In genomic region chr7:25367632-25368293, GRCm38 (mm10) we compare ENCODE assay signal across 9 mouse cellular contexts. TPM values are rescaled to one million over a fixed set of nuclear protein-coding genes. Genes with fewer than 3 reads are reported as not detected.
DNase-seq lines count a peak whose midpoint lies in the region; ATAC-seq lines count a peak whose summit lies in the region.
"Had no signal": no experiment of that assay in that cellular context is flagged by ENCODE, and none has a peak within 500 bp of the region (broad histone marks: within the 10 kb centered on the region; RNA-seq: fewer than 3 reads in every experiment).

No protein-coding gene starts in this region.

- no peak for ATAC-seq in forebrain, embryonic 11.5 days (replicated peaks; ENCODE audit: low FRiP score)
- ATAC-seq in forebrain, embryonic 14.5 days, result no peak
- no peak for ATAC-seq in heart, embryonic 12.5 days (ENCODE audit: insufficient number of reproducible peaks, low FRiP score)
- peak; percentile 12; the same call in 1 of the 2 replicates for ATAC-seq in neural tube, embryonic 13.5 days (ENCODE audit: low read depth)
- no peak for ATAC-seq in inflammation-experienced regulatory T-cells, adult 6 months

- H3K36me3 ChIP-seq in forebrain, embryonic 11.5 days (ENCODE audit: control insufficient read depth, insufficient read depth, low read length), result peaks cover 3% of the 10 kb centered on the region; the same call in 1 of the 2 replicates
- H3K36me3 ChIP-seq in forebrain, embryonic 14.5 days (ENCODE audit: control insufficient read depth, insufficient read depth, low read length), result peaks cover 17% of the 10 kb centered on the region
- peaks cover 21% of the 10 kb centered on the region for H3K36me3 ChIP-seq in heart, embryonic 12.5 days
- H3K36me3 ChIP-seq in neural tube, embryonic 13.5 days, result peaks cover 22% of the 10 kb centered on the region
- H3K36me3 ChIP-seq: liver, embryonic 15.5 days had no signal

- H3K4me3 ChIP-seq in forebrain, embryonic 11.5 days (ENCODE audit: low read depth, low read length), result no peak overlapping the region
- no peak overlapping the region for H3K4me3 ChIP-seq in forebrain, embryonic 14.5 days (ENCODE audit: low read depth, low read length)
- H3K4me3 ChIP-seq in heart, embryonic 12.5 days, result peak overlapping the region; percentile 11; the same call in 1 of the 2 replicates
- no peak overlapping the region for H3K4me3 ChIP-seq in neural tube, embryonic 13.5 days
- H3K4me3 ChIP-seq: liver, embryonic 15.5 days had no signal

- WGBS in forebrain, embryonic 11.5 days, result 2% methylated on average over 33 of the region's 33 CpGs
- WGBS in forebrain, embryonic 14.5 days, result 3% methylated on average over 33 of the region's 33 CpGs
- 4% methylated on average over 33 of the region's 33 CpGs for WGBS in heart, embryonic 12.5 days
- WGBS in neural tube, embryonic 13.5 days, result 3% methylated on average over 33 of the region's 33 CpGs

- peaks cover 2% of the 10 kb centered on the region; the same call in 1 of the 2 replicates for H3K4me1 ChIP-seq in forebrain, embryonic 11.5 days (replicated peaks; ENCODE audit: control insufficient read depth, insufficient read depth, low read length)
- H3K4me1 ChIP-seq in forebrain, embryonic 14.5 days (ENCODE audit: control insufficient read depth, insufficient read depth, low read length), result peaks cover 11% of the 10 kb centered on the region
- no peaks in the 10 kb centered on the region for H3K4me1 ChIP-seq in heart, embryonic 12.5 days (replicated peaks)
- peaks cover 31% of the 10 kb centered on the region for H3K4me1 ChIP-seq in neural tube, embryonic 13.5 days (replicated peaks)
- H3K4me1 ChIP-seq: liver, embryonic 15.5 days had no signal

- H3K4me2 ChIP-seq in forebrain, embryonic 11.5 days (ENCODE audit: low read depth, low read length, severe bottlenecking), result no peak overlapping the region
- H3K4me2 ChIP-seq in forebrain, embryonic 14.5 days (ENCODE audit: low read length), result no peak overlapping the region
- H3K4me2 ChIP-seq in heart, embryonic 12.5 days, result peak overlapping the region; percentile 42
- H3K4me2 ChIP-seq in neural tube, embryonic 13.5 days, result 0 out of 2 replicates have a peak overlapping the region, but pooled peaks have one; percentile 11
- H3K4me2 ChIP-seq: liver, embryonic 15.5 days had no signal

- H3K27ac ChIP-seq in forebrain, embryonic 11.5 days (ENCODE audit: low read depth, low read length), result no peak overlapping the region
- H3K27ac ChIP-seq in forebrain, embryonic 14.5 days (ENCODE audit: low read depth, low read length), result no peak overlapping the region
- no peak overlapping the region for H3K27ac ChIP-seq in heart, embryonic 12.5 days (ENCODE audit: poor library complexity, severe bottlenecking)
- no peak overlapping the region for H3K27ac ChIP-seq in neural tube, embryonic 13.5 days (replicated peaks)
- H3K27ac ChIP-seq: liver, embryonic 15.5 days had no signal

- H3K9me3 ChIP-seq in forebrain, embryonic 11.5 days (ENCODE audit: control insufficient read depth, low read length), result no peaks in the 10 kb centered on the region
- H3K9me3 ChIP-seq in forebrain, embryonic 14.5 days (replicated peaks; ENCODE audit: control insufficient read depth, low read length), result no peaks in the 10 kb centered on the region
- no peaks in the 10 kb centered on the region for H3K9me3 ChIP-seq in heart, embryonic 12.5 days (replicated peaks)
- no peaks in the 10 kb centered on the region for H3K9me3 ChIP-seq in neural tube, embryonic 13.5 days
- H3K9me3 ChIP-seq: liver, embryonic 15.5 days had no signal

- DNase-seq in forebrain, embryonic 11.5 days (ENCODE audit: low spot score), result peak; percentile 69
- no peak for DNase-seq in forebrain, embryonic 14.5 days (ENCODE audit: low spot score)
- DNase-seq in adrenal gland, postnatal 36 days, result peak; percentile 57 to 58
- peak; percentile 46 to 81 for DNase-seq in kidney, postnatal 36 days
- DNase-seq in urinary bladder, postnatal 36 days (ENCODE audit: low spot score in 2 of 2), result no peak

- no peak overlapping the region for H3K9ac ChIP-seq in forebrain, embryonic 11.5 days (ENCODE audit: low read length)
- no peak overlapping the region for H3K9ac ChIP-seq in forebrain, embryonic 14.5 days (ENCODE audit: low read length)
- H3K9ac ChIP-seq in heart, embryonic 12.5 days, result no peak overlapping the region
- H3K9ac ChIP-seq in neural tube, embryonic 13.5 days, result peak overlapping the region; percentile 26; the same call in 1 of the 2 replicates
- H3K9ac ChIP-seq: liver, embryonic 15.5 days had no signal

- peaks cover 35% of the 10 kb centered on the region for H3K27me3 ChIP-seq in forebrain, embryonic 11.5 days (ENCODE audit: control insufficient read depth, insufficient read depth, low read length)
- peaks cover 22% of the 10 kb centered on the region for H3K27me3 ChIP-seq in forebrain, embryonic 14.5 days (replicated peaks; ENCODE audit: control insufficient read depth, insufficient read depth, low read length)
- peaks cover 69% of the 10 kb centered on the region for H3K27me3 ChIP-seq in heart, embryonic 12.5 days (replicated peaks)
- peaks cover 57% of the 10 kb centered on the region for H3K27me3 ChIP-seq in neural tube, embryonic 13.5 days

RNA-seq across cellular contexts. Expression of gene Cnfn, which starts 1.8 kb away (rescaled TPM):
- 0.28 TPM in 1 of 2 replicates, not detected in the other for polyA plus RNA-seq in forebrain, embryonic 11.5 days (2014; fragmentation: Nextera tagmentation; extraction: Ambion mirVana)
- polyA plus RNA-seq in forebrain, embryonic 14.5 days (2014; fragmentation: Nextera tagmentation; extraction: Ambion mirVana), result not detected in 2 replicates
- total RNA-seq in adrenal gland, postnatal 36 days (2021), result not detected
- not detected in 2 replicates for polyA plus RNA-seq in heart, embryonic 12.5 days (2016; fragmentation: Nextera tagmentation; extraction: Ambion mirVana)
- not detected in 2 replicates for polyA plus RNA-seq in neural tube, embryonic 13.5 days (2015; fragmentation: Nextera tagmentation; extraction: Ambion mirVana)
- polyA plus RNA-seq in inflammation-experienced regulatory T-cells, adult 6 months (2017; shearing (Covaris generic)), result not detected

RNA-seq across cellular contexts. Expression of gene Lipe, which starts 30.7 kb away (rescaled TPM):
- polyA plus RNA-seq in forebrain, embryonic 11.5 days (2014; fragmentation: Nextera tagmentation; extraction: Ambion mirVana), result 3.0 and 3.8 TPM in 2 replicates
- 5.3 and 8.3 TPM in 2 replicates for polyA plus RNA-seq in forebrain, embryonic 14.5 days (2014; fragmentation: Nextera tagmentation; extraction: Ambion mirVana)
- 100 to 1,000 TPM; 342 to 355 TPM for total RNA-seq in adrenal gland, postnatal 36 days (2021)
- polyA plus RNA-seq in heart, embryonic 12.5 days (2016; fragmentation: Nextera tagmentation; extraction: Ambion mirVana), result 4.1 and 5.9 TPM in 2 replicates
- polyA plus RNA-seq in neural tube, embryonic 13.5 days (2015; fragmentation: Nextera tagmentation; extraction: Ambion mirVana), result 9.9 and 11.4 TPM in 2 replicates
- polyA plus RNA-seq in inflammation-experienced regulatory T-cells, adult 6 months (2017; shearing (Covaris generic)), result 10 to 100 TPM in 2 of 3 experiments, 1 to 10 TPM in 1; 9.0 to 11.0 (median 10.1) TPM

RNA-seq across cellular contexts. Expression of gene Cxcl17, which starts 44.9 kb away (rescaled TPM):
- 0.69 TPM in 1 of 2 replicates, not detected in the other for polyA plus RNA-seq in forebrain, embryonic 11.5 days (2014; fragmentation: Nextera tagmentation; extraction: Ambion mirVana)
- not detected in 2 replicates for polyA plus RNA-seq in forebrain, embryonic 14.5 days (2014; fragmentation: Nextera tagmentation; extraction: Ambion mirVana)
- not detected for total RNA-seq in adrenal gland, postnatal 36 days (2021)
- not detected in 2 replicates for polyA plus RNA-seq in heart, embryonic 12.5 days (2016; fragmentation: Nextera tagmentation; extraction: Ambion mirVana)
- polyA plus RNA-seq in neural tube, embryonic 13.5 days (2015; fragmentation: Nextera tagmentation; extraction: Ambion mirVana), result 0.41 and 0.63 TPM in 2 replicates
- not detected for polyA plus RNA-seq in inflammation-experienced regulatory T-cells, adult 6 months (2017; shearing (Covaris generic))
- polyA plus RNA-seq: liver, embryonic 15.5 days had no signal

RNA-seq across cellular contexts. Expression of gene Megf8, which starts 50.8 kb away (rescaled TPM):
- 13.8 and 14.6 TPM in 2 replicates for polyA plus RNA-seq in forebrain, embryonic 11.5 days (2014; fragmentation: Nextera tagmentation; extraction: Ambion mirVana)
- polyA plus RNA-seq in forebrain, embryonic 14.5 days (2014; fragmentation: Nextera tagmentation; extraction: Ambion mirVana), result 13.3 and 17.5 TPM in 2 replicates
- total RNA-seq in adrenal gland, postnatal 36 days (2021), result 10 to 100 TPM; 43.7 to 51.3 TPM
- 10.3 and 10.8 TPM in 2 replicates for polyA plus RNA-seq in heart, embryonic 12.5 days (2016; fragmentation: Nextera tagmentation; extraction: Ambion mirVana)
- polyA plus RNA-seq in neural tube, embryonic 13.5 days (2015; fragmentation: Nextera tagmentation; extraction: Ambion mirVana), result 18.3 TPM in 2 replicates
- polyA plus RNA-seq in inflammation-experienced regulatory T-cells, adult 6 months (2017; shearing (Covaris generic)), result under 1 TPM in 2 of 3 experiments, not detected in 1; 0.13 to 0.31 TPM

Comparison
In these comparisons a context has a peak if more than half of its experiments do, and no peak if none do; other contexts are left out.
1. DNase-seq: peak in forebrain, embryonic 11.5 days (single experiment), adrenal gland, postnatal 36 days (2 of 2) and kidney, postnatal 36 days (2 of 2); none in forebrain, embryonic 14.5 days (single experiment) and urinary bladder, postnatal 36 days (0 of 2).
2. H3K4me2 ChIP-seq: peak in heart, embryonic 12.5 days (single experiment) and neural tube, embryonic 13.5 days (single experiment); none in forebrain, embryonic 11.5 days (single experiment) and forebrain, embryonic 14.5 days (single experiment).